Mouse (Mus musculus) erythroblast, embryonic 14.5 days (primary cell): ENCODE measurements around the gene Rprd1b. TPM values are rescaled to one million over a fixed set of nuclear protein-coding genes. Genes with fewer than 3 reads are reported as not detected.

Experiments used
- H3K27me3 ChIP-seq: 2 replicates; pipeline ENCODE4 v1.6.1; 2012; ENCODE audit warnings: inconsistent platforms; ENCODE audit not compliant: control insufficient read depth
- H3K36me3 ChIP-seq: 2 replicates; pipeline ENCODE4 v1.6.1; 2012; ENCODE audit warnings: mild to moderate bottlenecking, inconsistent platforms; ENCODE audit not compliant: control insufficient read depth
- H3K4me1 ChIP-seq: 2 replicates; pipeline ENCODE4 v1.6.1; 2012; ENCODE audit warnings: inconsistent platforms; ENCODE audit not compliant: control insufficient read depth
- H3K4me3 ChIP-seq: replicated peaks from 2 replicates; pipeline ENCODE3; 2012; ENCODE audit warnings: moderate library complexity, mild to moderate bottlenecking, inconsistent platforms
- H3K9me3 ChIP-seq: 2 replicates; pipeline ENCODE4 v1.6.1; 2012; ENCODE audit warnings: low read length, inconsistent platforms, mixed read lengths; ENCODE audit not compliant: control insufficient read depth
- GATA1 ChIP-seq: IDR thresholded peaks from 2 replicates; pipeline ENCODE4 v1.6.1; 2012; ENCODE audit warnings: low read length, inconsistent platforms, mixed read lengths
- TAL1 ChIP-seq: IDR thresholded peaks from 3 replicates; pipeline ENCODE4 v1.6.1; 2012; ENCODE audit warnings: low read length, inconsistent platforms, mixed read lengths
- polyA plus RNA-seq: library from polyadenylated mRNA; stranded (reverse); fragments of >175 nt; gene quantifications from 2 replicates; pipeline ENCODE4 v1.2.3, GENCODE M21; 2012

The Rprd1b gene
- polyA plus RNA-seq, result 2.3 and 3.4 TPM in 2 replicates

DNA sequence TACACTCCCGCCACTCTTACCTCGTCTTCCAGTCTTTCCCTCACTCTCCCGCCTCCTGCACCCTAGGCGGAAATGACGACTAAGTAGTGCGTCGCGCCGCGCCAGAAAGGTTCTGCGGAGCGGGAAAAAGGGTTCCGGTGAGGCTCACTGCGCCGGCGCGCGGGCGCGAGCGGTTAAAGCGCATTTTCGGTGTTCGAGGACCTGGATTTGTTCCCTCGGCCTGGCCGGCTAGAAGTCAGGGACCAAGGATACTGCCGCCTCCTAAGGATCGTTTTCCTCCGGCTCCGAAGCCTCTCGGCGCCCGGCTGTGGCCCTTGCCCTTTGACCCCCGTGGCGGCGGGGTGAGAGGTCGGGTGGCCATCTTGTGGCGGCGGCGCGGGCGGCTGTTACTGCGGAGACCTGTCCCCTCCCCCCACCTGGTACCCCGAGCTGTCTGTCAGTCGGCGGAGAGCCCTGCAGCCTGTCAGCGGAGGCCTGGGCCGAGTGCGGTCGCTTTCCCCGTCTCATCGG is at the start of gene Rprd1b, which contains the start of gene Tti1:
Gene Rprd1b, plus strand, starts transcription at position 144 of the 510 bp plus-strand sequence.
Gene Tti1, minus strand, starts transcription at position 80 of the 510 bp plus-strand sequence.
- no peak for TF ChIP-seq TAL1
- no peak for TF ChIP-seq GATA1
- H3K36me3 ChIP-seq, result peaks cover 45% of the 10 kb centered on the region
- peaks cover 63% of the 10 kb centered on the region for H3K4me1 ChIP-seq
- H3K27me3 ChIP-seq, result no peaks in the 10 kb centered on the region
- H3K4me3 ChIP-seq, result peak within 1 kb of the TSS; percentile 73
- H3K9me3 ChIP-seq, result no peaks in the 10 kb centered on the region

- no peak overlapping the region for H3K4me3 ChIP-seq
- no peaks in the 10 kb centered on the region for H3K4me1 ChIP-seq
- H3K27me3 ChIP-seq, result peaks cover 26% of the 10 kb centered on the region
- H3K9me3 ChIP-seq, result no peaks in the 10 kb centered on the region
- peaks cover 21% of the 10 kb centered on the region for H3K36me3 ChIP-seq
- TF ChIP-seq GATA1 (no peak), TAL1 (no peak)
Observed at GRCm38 (mm10) chr2:157979241-157979640, 49.1 kb upstream of the Rprd1b start.

GRCm38 (mm10) chr2:157982727-157983126 is 45.6 kb upstream of the Rprd1b start:
- TF ChIP-seq GATA1 (no peak), TAL1 (no peak)
- H3K9me3 ChIP-seq, result no peaks in the 10 kb centered on the region
- peaks cover 48% of the 10 kb centered on the region for H3K36me3 ChIP-seq
- H3K4me1 ChIP-seq, result no peaks in the 10 kb centered on the region
- H3K4me3 ChIP-seq, result no peak overlapping the region
- no peaks in the 10 kb centered on the region for H3K27me3 ChIP-seq

GRCm38 (mm10) chr2:157983276-157983675 is 45.0 kb upstream of the Rprd1b start:
- Histone ChIP-seq H3K36me3 (peaks cover 52% of the 10 kb centered on the region), H3K4me3 (no peak overlapping the region), H3K27me3 (no peaks in the 10 kb centered on the region), H3K4me1 (no peaks in the 10 kb centered on the region), H3K9me3 (no peaks in the 10 kb centered on the region)
- TF ChIP-seq TAL1 (no peak), GATA1 (no peak)

DNA sequence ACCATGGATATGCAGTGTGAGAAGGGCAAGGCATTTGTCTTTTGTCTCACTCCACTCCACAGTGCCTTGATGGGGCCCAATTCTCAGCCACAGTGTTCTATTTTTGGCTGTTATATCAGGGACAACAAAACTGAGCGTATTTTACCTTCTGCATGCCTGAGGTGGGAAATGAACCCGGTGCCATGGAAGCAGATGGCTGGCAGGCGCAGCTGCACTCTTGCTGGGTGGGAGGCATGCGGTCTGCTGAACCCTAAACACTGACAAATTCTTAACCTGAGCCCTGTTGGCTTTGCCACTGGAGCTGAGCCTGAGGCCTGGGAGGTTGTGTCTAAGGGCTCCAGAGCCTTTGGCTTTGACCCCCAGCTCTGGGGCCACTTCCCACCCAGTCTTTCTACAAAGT is 42.7 kb upstream of the Rprd1b start:
- peaks cover 76% of the 10 kb centered on the region for H3K36me3 ChIP-seq
- no peaks in the 10 kb centered on the region for H3K27me3 ChIP-seq

GRCm38 (mm10) chr2:157986235-157986634 is 42.1 kb upstream of the Rprd1b start:
- H3K4me3 ChIP-seq, result no peak overlapping the region
- no peaks in the 10 kb centered on the region for H3K27me3 ChIP-seq
- H3K4me1 ChIP-seq, result no peaks in the 10 kb centered on the region
- no peaks in the 10 kb centered on the region for H3K9me3 ChIP-seq
- TF ChIP-seq GATA1 (no peak), TAL1 (no peak)
- peaks cover 78% of the 10 kb centered on the region for H3K36me3 ChIP-seq

More for the DNA sequence above, 42.7 kb upstream of the Rprd1b start:
- H3K4me3 ChIP-seq, result no peak overlapping the region
- H3K4me1 ChIP-seq, result no peaks in the 10 kb centered on the region
- no peak for TF ChIP-seq TAL1
- TF ChIP-seq GATA1, result no peak
- no peaks in the 10 kb centered on the region for H3K9me3 ChIP-seq

- no peak overlapping the region for H3K4me3 ChIP-seq
- H3K4me1 ChIP-seq, result no peaks in the 10 kb centered on the region
- no peak for TF ChIP-seq GATA1
- TF ChIP-seq TAL1, result no peak
- peaks cover 84% of the 10 kb centered on the region for H3K36me3 ChIP-seq
- no peaks in the 10 kb centered on the region for H3K9me3 ChIP-seq
- H3K27me3 ChIP-seq, result no peaks in the 10 kb centered on the region
Observed at GRCm38 (mm10) chr2:157988416-157989190, 39.7 kb upstream of the Rprd1b start.

DNA sequence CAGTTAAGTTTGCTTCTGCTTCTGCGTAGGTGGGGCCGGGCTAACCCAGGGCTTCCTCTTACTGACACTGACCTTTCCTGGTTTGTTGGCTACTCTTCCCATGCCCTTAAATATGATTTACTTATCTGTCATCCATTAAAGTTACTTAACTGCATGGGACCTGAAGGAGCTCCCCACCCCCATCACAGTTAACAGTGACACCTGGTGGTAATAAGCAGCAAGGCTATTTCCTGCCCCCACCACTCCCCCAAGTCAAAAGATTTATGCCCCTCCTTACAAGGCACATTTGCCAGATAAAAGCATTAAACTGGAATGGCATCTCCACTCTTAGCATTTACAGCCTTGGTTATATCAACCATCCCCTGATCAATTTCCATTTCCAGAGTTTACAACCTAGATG is 38.4 kb upstream of the Rprd1b start:
- Histone ChIP-seq H3K4me1 (no peaks in the 10 kb centered on the region), H3K4me3 (no peak overlapping the region), H3K27me3 (no peaks in the 10 kb centered on the region), H3K36me3 (peaks cover 96% of the 10 kb centered on the region), H3K9me3 (no peaks in the 10 kb centered on the region)
- TF ChIP-seq GATA1 (no peak), TAL1 (no peak)

- peaks cover 97% of the 10 kb centered on the region for H3K36me3 ChIP-seq
- H3K4me3 ChIP-seq, result no peak overlapping the region
- H3K27me3 ChIP-seq, result no peaks in the 10 kb centered on the region
- no peaks in the 10 kb centered on the region for H3K9me3 ChIP-seq
- TF ChIP-seq GATA1 (no peak), TAL1 (no peak)
- no peaks in the 10 kb centered on the region for H3K4me1 ChIP-seq
Observed at GRCm38 (mm10) chr2:157991026-157991425, 37.3 kb upstream of the Rprd1b start.
